Mouse (Mus musculus) G1E-ER4 (cell line): ENCODE measurements around the gene Dennd6a. TPM values are rescaled to one million over a fixed set of nuclear protein-coding genes. Genes with fewer than 3 reads are reported as not detected.

Experiments
- GATA1 ChIP-seq: IDR thresholded peaks from one replicate; pipeline ENCODE4 v1.8.0; 2012; ENCODE audit warnings: low read length, inconsistent platforms
- polyA plus RNA-seq: library from polyadenylated mRNA; stranded (reverse); fragments of >175 nt; gene quantifications from 2 replicates; pipeline ENCODE4 v1.2.3, GENCODE M21; 2012

Dennd6a gene
- polyA plus RNA-seq, 1 experiment: 15.5 TPM

DNA sequence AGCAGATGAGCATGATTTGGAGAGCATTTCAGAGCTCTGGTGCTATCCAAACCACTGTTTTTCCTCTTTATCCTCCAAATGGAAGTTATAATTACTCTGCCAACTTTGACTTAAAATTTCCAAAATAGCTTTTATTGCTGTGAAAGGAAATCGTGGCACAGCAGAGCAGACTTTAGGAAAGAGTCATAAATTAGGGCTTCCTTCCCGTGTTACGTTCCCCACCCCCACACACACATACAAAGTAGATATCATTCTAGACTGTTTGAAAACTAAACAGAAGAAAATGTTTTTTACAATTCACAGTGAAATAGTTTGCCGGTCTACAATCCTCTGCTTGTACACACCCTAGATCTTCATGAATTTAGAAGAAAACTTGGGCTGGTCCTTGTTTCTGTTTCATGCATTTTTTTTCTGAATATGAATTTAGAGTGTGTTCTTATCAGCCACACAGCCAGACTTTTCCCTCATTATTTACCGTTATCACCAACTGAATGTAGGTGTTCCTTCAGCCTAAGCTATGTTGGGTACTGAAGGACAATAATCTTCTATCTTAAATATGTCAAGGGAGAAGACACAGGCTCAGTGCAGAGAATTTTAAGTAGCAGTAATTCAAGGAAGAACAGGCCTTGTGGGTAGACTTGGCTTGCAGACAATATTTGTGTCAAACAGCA, 22.2 kb downstream of the Dennd6a start:
- no peak for TF ChIP-seq GATA1

DNA sequence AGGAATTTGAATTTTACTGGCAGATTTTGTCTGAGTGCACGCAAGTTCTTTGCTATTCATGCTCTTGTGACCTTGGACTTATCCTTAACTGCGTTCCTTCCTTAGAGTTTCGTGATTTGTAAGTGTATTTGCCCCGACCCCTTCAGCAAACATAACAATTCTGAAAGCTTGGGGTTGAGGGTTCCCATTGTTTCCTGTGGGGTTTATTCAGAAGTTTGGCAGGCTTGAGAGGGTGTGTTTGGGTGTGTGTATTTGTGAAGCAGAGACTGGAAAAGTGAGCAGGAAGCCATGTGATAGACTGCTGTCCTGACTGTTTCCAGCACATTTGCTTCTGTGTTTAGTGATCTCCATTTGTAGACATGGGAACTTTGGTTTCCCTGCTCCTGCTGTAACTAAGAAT, 31.7 kb downstream of the Dennd6a start:
- no peak for TF ChIP-seq GATA1

DNA sequence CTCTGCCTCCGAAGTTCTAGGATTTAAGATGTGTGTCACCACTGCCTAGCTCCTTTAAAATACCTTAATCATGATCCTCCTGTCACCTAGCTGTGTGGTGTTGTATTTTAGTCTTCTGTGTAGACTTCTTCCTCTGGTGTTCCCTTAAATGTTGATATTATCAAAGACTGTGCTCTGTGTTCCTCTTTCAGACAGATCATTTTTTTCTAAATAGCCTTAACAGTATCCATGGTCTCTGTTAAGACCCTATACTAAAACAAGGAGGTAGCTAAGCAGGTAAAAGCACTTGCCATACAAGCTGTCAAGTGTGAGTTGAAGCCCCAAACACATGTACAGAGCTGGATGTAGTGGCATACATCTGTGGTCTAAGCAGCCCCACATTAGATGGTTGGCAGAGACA, 36.0 kb downstream of the Dennd6a start:
- TF ChIP-seq GATA1: no peak

- no peak for TF ChIP-seq GATA1
Observed at GRCm38 (mm10) chr14:26610689-26611088, 37.0 kb downstream of the Dennd6a start.

- no peak for TF ChIP-seq GATA1
Observed at GRCm38 (mm10) chr14:26625301-26625700, 51.6 kb downstream of the Dennd6a start.

DNA sequence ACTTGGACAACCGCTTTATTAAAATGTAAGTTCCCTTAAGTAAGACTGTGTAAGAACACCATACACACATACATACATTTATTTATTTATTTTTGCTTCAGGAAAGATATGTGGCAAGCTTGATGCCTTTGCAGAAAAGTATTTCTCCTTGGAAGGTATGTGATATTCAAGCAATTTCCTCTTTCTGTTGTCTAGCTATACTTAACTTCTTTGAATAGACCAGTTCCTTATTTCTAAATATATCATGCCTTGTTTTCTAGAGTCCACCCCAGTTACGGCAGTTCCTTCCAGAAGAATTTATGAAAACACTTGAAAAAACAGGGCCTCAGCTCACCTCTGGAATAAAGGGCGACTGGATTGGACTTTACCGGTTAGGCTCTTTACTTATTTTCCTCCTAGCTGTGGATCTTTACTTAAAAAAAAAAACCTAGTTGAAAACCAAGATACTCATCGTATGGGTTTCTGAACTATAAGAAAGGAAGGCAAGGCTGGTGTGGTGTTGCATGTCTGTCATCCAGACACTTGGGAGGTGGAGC, 53.0 kb downstream of the Dennd6a start:
- no peak for TF ChIP-seq GATA1

DNA sequence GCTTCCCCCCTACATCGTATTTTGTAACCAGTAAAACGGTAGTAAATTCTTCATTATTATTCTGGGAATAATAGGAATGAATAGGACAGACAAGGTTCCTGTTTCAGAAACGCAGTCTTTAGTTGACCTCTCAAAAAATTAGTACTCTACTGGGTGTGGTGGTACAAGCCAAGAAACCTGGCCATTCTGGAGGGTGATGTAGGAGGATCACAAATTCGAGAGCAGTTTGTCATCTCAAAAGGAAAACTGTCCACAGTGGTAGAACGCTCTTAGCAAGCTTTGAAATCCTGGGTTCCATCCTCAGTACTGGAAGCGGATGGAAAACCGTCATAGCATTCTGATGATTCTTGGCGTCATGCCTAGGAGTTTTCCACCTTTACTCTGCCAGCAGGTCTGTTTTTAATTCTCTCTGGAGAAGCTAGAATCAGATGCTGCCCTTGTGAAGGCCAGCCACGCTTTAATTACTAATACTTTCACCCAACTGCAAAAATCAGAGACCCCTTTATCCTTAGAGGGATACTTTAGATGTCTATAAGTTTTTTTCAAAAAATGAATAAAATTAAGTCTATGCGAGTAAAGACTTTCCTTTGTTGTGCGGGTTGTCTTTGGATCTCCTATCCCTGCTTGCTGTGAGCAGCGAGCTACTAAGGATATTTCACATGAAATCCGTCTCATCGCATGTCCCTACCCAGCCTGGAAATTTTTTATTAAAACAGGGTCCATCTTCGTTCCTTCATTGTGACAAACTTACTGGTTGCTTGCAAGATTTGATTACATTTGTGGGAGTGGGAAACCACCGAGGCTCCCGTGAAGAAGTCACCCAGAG, 63.6 kb downstream of the Dennd6a start:
- TF ChIP-seq GATA1: no peak

GRCm38 (mm10) chr14:26637851-26638707, 64.4 kb downstream of the Dennd6a start, which contains the start of gene Arf4:
Gene Arf4, plus strand, starts transcription at chr14:26638074.
- no peak for TF ChIP-seq GATA1

DNA sequence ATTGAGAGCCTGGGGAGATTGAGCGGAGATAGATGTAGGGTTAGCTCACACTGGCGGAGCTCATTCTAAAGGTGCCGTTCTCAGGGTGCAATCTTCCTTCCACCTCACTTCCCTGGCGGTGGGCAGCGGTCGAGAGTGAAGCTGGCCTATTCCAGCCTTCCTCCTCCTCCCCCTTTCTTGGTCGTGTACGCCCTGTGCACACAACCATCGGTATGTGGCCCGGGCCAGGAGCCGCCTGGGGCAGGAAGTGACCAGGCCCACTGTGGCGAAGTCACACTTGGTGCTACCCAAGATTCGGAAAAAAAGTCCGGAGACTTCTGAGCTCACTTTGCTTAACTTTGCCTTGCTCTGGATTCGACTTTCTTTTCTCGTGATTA, 65.0 kb downstream of the Dennd6a start:
- TF ChIP-seq GATA1: no peak

DNA sequence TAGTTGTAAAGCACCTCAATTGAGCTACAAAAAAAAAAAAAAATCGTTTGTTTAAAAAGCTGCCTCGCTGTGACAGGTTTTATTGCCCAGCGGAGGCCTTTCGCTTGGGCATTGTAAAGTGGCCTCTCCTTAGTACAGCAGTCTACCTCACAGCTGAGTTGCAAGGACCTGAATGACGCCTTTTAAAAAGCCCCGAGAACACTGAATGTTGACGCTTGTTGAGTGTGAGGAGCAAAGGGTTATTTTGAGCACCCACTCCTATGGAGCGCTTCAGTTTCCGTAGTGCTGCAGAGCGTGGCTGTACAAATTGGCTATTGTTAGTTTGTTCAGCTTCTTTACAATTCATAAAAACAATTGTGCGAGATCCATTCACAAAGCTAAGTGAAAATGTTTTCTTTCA, 65.6 kb downstream of the Dennd6a start:
- TF ChIP-seq GATA1: no peak

DNA sequence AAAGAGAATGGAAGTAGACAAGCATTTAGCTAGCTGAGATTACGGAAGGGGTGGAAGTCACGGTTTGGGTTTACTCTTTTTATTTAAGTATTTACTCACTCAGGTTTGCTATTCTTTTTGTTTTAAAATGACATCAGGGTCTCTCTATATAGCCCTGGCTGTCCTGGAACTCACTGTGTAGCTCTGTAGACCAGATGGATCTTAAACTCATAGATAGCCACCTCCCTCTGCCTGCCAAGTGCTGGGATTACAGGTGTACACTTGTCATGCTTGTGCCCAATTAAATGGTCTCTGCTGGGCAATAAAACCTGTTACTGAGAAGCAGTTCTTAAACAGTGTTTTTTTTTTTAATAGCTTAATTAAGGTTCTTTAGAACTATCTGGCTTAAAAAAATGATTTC, 66.3 kb downstream of the Dennd6a start:
- TF ChIP-seq GATA1: no peak

- no peak for TF ChIP-seq GATA1
Observed at GRCm38 (mm10) chr14:26643006-26643624, 69.5 kb downstream of the Dennd6a start.

DNA sequence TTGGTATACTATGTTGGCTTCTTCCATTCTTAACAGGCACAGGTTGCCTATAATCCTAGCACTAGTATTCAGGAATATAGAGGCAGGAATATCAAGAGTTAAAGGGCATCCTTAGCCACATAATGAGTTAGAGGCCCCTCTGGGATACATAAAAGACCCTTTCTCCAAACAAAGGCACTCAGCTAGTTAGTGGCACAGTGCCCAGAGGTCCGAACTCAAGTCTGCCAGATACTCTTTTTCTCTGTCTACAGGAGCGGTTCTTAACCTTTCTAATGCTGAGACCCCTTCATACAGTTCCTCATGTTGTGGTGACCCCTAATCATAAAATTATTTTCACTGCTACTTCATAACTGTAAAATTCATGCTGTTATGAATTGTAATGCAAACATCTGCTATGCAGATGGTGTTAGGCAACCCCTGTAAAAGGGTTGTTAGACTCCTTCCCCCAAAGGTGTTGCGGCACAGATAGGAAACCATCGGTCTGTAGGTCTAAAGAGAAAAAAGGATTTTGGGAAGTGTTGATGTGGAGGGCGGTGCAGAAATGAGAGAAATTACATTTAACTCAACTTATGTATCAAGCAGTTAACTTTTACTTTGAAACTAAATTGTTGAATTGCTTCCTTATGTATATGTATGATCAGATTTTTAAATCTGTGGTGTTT, 72.5 kb downstream of the Dennd6a start:
- TF ChIP-seq GATA1: no peak

- no peak for TF ChIP-seq GATA1
Observed at GRCm38 (mm10) chr14:26647811-26648210, 74.2 kb downstream of the Dennd6a start.

DNA sequence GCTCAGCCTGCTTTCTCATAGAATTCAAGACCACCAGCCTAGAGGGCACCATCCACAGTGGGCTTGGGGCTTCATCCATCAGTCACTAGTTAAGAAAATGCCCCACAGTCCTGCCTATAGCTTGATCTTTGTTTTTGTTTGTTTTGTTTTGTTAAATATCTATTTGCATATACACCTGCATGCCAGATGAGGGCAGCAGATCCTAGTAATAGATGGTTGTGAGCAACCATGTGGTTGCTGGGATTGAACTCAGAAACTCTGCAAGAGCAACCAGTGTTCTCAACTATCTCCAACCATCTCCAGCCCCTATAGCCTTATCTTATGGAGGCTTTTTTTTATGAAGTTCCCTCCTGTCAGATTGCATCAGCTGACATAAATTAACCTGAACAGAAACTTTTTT, 78.2 kb downstream of the Dennd6a start:
- no peak for TF ChIP-seq GATA1
